Mouse (Mus musculus): ENCODE measurements around the gene Vax2.

DNA sequence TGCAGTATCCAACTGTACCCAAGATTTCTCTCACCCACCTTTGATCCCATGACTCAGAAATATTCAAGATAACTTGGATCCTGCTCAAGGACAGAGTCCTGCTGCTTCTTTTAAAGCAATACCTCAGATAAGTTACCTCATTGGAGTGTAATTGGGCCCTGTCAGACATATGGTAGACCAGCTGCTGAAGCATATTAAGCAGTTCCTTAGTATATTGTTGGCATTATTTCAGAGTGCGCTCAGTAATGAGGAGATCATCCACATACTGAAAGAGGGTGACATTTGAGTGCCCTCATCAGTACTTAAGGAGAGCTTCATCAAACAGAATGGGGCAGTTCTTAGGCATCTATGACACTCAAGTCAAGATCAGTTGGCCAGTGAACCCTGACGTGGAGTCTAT lies 46.1 kb upstream of the Vax2 start:
- TF ChIP-seq EP300 (IDR thresholded peaks at IDR 0.05; ENCODE audit: low read depth) (no peak), CTCF (IDR thresholded peaks at IDR 0.05; ENCODE audit: low read depth) (no peak)

Measured in heart, postnatal 0 days (tissue).